ENCODE assay signal across 21 mouse cellular contexts in genomic region chr4:5059290-5059955, GRCm38 (mm10).
DNase-seq lines count a peak whose midpoint lies in the region; ATAC-seq and TF ChIP-seq lines count a peak whose summit lies in the region.
"Had no signal": no experiment of that assay in that cellular context is flagged by ENCODE, and none has a peak within 500 bp of the region (broad histone marks: within the 10 kb centered on the region; RNA-seq: fewer than 3 reads in every experiment).

No protein-coding gene starts in this region.

- no peak overlapping the region for H3K4me3 ChIP-seq in midbrain, embryonic 14.5 days (replicated peaks; ENCODE audit: low read depth, low read length)
- no peak overlapping the region for H3K4me3 ChIP-seq in midbrain, embryonic 16.5 days (ENCODE audit: low read depth, low read length)
- no peak overlapping the region for H3K4me3 ChIP-seq in forebrain, embryonic 16.5 days (replicated peaks; ENCODE audit: low read length)
- H3K4me3 ChIP-seq in hindbrain, postnatal 0 days (ENCODE audit: low read length) = no peak overlapping the region
- H3K4me3 ChIP-seq: heart, adult 2 months; limb, embryonic 12.5 days; liver, embryonic 12.5 days; midbrain, embryonic 15.5 days had no signal

- DNase-seq in embryo, embryonic 10.5 days (ENCODE audit: low spot score) = peak; percentile 13
- no peak for DNase-seq in embryo, embryonic 10 days (ENCODE audit: low spot score)
- DNase-seq in midbrain, embryonic 14.5 days = peak; percentile 4
- DNase-seq in hindbrain, postnatal 0 days (ENCODE audit: low spot score) = peak; percentile 23
- no peak for DNase-seq in right cerebral cortex, postnatal 10 days (ENCODE audit: low spot score in 2 of 2)
- no peak for DNase-seq in kidney, adult 18-20 months
- DNase-seq: adrenal gland, adult 8-10 months; cerebellum, adult 8-10 months; cerebellum, postnatal 36 days; gastrocnemius, postnatal 36 days; heart, adult 2 months; kidney, adult 11 months; kidney, postnatal 4 days; lung, adult 18-20 months; lung, postnatal 10 days; right cerebral cortex, adult 18-20 months had no signal

- no peaks in the 10 kb centered on the region for H3K9me3 ChIP-seq in midbrain, embryonic 14.5 days (ENCODE audit: control insufficient read depth, low read length)
- no peaks in the 10 kb centered on the region for H3K9me3 ChIP-seq in midbrain, embryonic 16.5 days (replicated peaks; ENCODE audit: control insufficient read depth, low read length, poor library complexity, severe bottlenecking)
- no peaks in the 10 kb centered on the region for H3K9me3 ChIP-seq in forebrain, embryonic 16.5 days (ENCODE audit: control insufficient read depth, low read length)
- H3K9me3 ChIP-seq in hindbrain, postnatal 0 days (ENCODE audit: low read length) = no peaks in the 10 kb centered on the region
- H3K9me3 ChIP-seq: limb, embryonic 12.5 days; liver, embryonic 12.5 days; midbrain, embryonic 15.5 days had no signal

- ATAC-seq in midbrain, embryonic 14.5 days (ENCODE audit: low FRiP score, low TSS enrichment) = no peak
- no peak for ATAC-seq in midbrain, embryonic 16.5 days
- peak; percentile 49; the same call in 1 of the 2 replicates for ATAC-seq in forebrain, embryonic 16.5 days
- peak; percentile 58; the same call in 1 of the 2 replicates for ATAC-seq in hindbrain, postnatal 0 days
- ATAC-seq: liver, embryonic 12.5 days; midbrain, embryonic 15.5 days had no signal

- H3K9ac ChIP-seq in midbrain, embryonic 14.5 days (replicated peaks; ENCODE audit: low read length) = no peak overlapping the region
- H3K9ac ChIP-seq in midbrain, embryonic 16.5 days (ENCODE audit: low read depth, low read length) = no peak overlapping the region
- no peak overlapping the region for H3K9ac ChIP-seq in forebrain, embryonic 16.5 days (replicated peaks; ENCODE audit: low read depth, low read length)
- no peak overlapping the region for H3K9ac ChIP-seq in hindbrain, postnatal 0 days (replicated peaks; ENCODE audit: low read length)
- H3K9ac ChIP-seq: limb, embryonic 12.5 days; liver, embryonic 12.5 days; midbrain, embryonic 15.5 days had no signal

- TF ChIP-seq CTCF in hindbrain, postnatal 0 days (IDR thresholded peaks at IDR 0.05; ENCODE audit: low read depth) = no peak

- H3K27ac ChIP-seq in midbrain, embryonic 14.5 days (replicated peaks; ENCODE audit: low read depth, low read length) = 0 out of 2 replicates have a peak overlapping the region, but pooled peaks have one; percentile 13
- no peak overlapping the region for H3K27ac ChIP-seq in midbrain, embryonic 16.5 days (ENCODE audit: low read length)
- no peak overlapping the region for H3K27ac ChIP-seq in forebrain, embryonic 16.5 days (ENCODE audit: low read length)
- H3K27ac ChIP-seq in hindbrain, postnatal 0 days = no peak overlapping the region
- H3K27ac ChIP-seq: heart, adult 2 months; limb, embryonic 12.5 days; liver, embryonic 12.5 days; midbrain, embryonic 15.5 days had no signal

- no peaks in the 10 kb centered on the region for H3K27me3 ChIP-seq in midbrain, embryonic 14.5 days (ENCODE audit: control insufficient read depth, insufficient read depth, low read length)
- H3K27me3 ChIP-seq in midbrain, embryonic 16.5 days (ENCODE audit: control insufficient read depth, insufficient read depth, low read depth, low read length) = no peaks in the 10 kb centered on the region
- H3K27me3 ChIP-seq in forebrain, embryonic 16.5 days (replicated peaks; ENCODE audit: control insufficient read depth, insufficient read depth, low read length) = no peaks in the 10 kb centered on the region
- no peaks in the 10 kb centered on the region for H3K27me3 ChIP-seq in hindbrain, postnatal 0 days (ENCODE audit: insufficient read depth, low read length)
- H3K27me3 ChIP-seq: limb, embryonic 12.5 days; liver, embryonic 12.5 days; midbrain, embryonic 15.5 days had no signal

- H3K4me1 ChIP-seq in midbrain, embryonic 14.5 days (ENCODE audit: control insufficient read depth, insufficient read depth, low read length) = no peaks in the 10 kb centered on the region
- no peaks in the 10 kb centered on the region for H3K4me1 ChIP-seq in midbrain, embryonic 16.5 days (ENCODE audit: control insufficient read depth, insufficient read depth, low read length)
- H3K4me1 ChIP-seq in forebrain, embryonic 16.5 days (replicated peaks; ENCODE audit: control insufficient read depth, insufficient read depth, low read length) = 0 out of 2 replicates have a peak, but pooled peaks cover 2% of the 10 kb centered on the region
- H3K4me1 ChIP-seq in hindbrain, postnatal 0 days (ENCODE audit: insufficient read depth, low read length) = no peaks in the 10 kb centered on the region
- H3K4me1 ChIP-seq: limb, embryonic 12.5 days; liver, embryonic 12.5 days; midbrain, embryonic 15.5 days had no signal

- no peak overlapping the region for H3K4me2 ChIP-seq in midbrain, embryonic 14.5 days (ENCODE audit: low read length)
- H3K4me2 ChIP-seq in midbrain, embryonic 16.5 days (ENCODE audit: low read length) = no peak overlapping the region
- H3K4me2 ChIP-seq in forebrain, embryonic 16.5 days (ENCODE audit: low read length) = no peak overlapping the region
- H3K4me2 ChIP-seq in hindbrain, postnatal 0 days (ENCODE audit: low read depth, low read length) = no peak overlapping the region
- H3K4me2 ChIP-seq: limb, embryonic 12.5 days; liver, embryonic 12.5 days; midbrain, embryonic 15.5 days had no signal

- 10% methylated on average over 2 of the region's 2 CpGs for WGBS in midbrain, embryonic 14.5 days
- WGBS in midbrain, embryonic 16.5 days = 15% methylated on average over 2 of the region's 2 CpGs
- WGBS in forebrain, embryonic 16.5 days = 15% methylated on average over 2 of the region's 2 CpGs
- 9% methylated on average over 2 of the region's 2 CpGs for WGBS in hindbrain, postnatal 0 days

- H3K36me3 ChIP-seq in midbrain, embryonic 14.5 days (ENCODE audit: control insufficient read depth, insufficient read depth, low read length) = no peaks in the 10 kb centered on the region
- no peaks in the 10 kb centered on the region for H3K36me3 ChIP-seq in midbrain, embryonic 16.5 days (ENCODE audit: control insufficient read depth, insufficient read depth, low read length)
- no peaks in the 10 kb centered on the region for H3K36me3 ChIP-seq in forebrain, embryonic 16.5 days (ENCODE audit: control insufficient read depth, insufficient read depth)
- no peaks in the 10 kb centered on the region for H3K36me3 ChIP-seq in hindbrain, postnatal 0 days (ENCODE audit: insufficient read depth, low read length)
- H3K36me3 ChIP-seq: limb, embryonic 12.5 days; liver, embryonic 12.5 days; midbrain, embryonic 15.5 days had no signal

Comparison
In these comparisons a context has a peak if more than half of its experiments do, and no peak if none do; other contexts are left out.
1. DNase-seq: peak in embryo, embryonic 10.5 days (single experiment), midbrain, embryonic 14.5 days (single experiment) and hindbrain, postnatal 0 days (single experiment); none in embryo, embryonic 10 days (single experiment), right cerebral cortex, postnatal 10 days (0 of 2) and kidney, adult 18-20 months (single experiment).
2. ATAC-seq: peak in forebrain, embryonic 16.5 days (single experiment) and hindbrain, postnatal 0 days (single experiment); none in midbrain, embryonic 14.5 days (single experiment) and midbrain, embryonic 16.5 days (single experiment).